Mouse (Mus musculus) neural tube, embryonic 15.5 days (tissue): ENCODE results near the gene Tldc2. TPM values are rescaled to one million over a fixed set of nuclear protein-coding genes. Genes with fewer than 3 reads are reported as not detected.

Source experiments
- ATAC-seq: fragments of 200-750 bp; cut with Nextera tagmentation; 2 replicates; pipeline ENCODE4 v1.8.0; 2017; ENCODE audit warnings: mild to moderate bottlenecking, moderate TSS enrichment, moderate library complexity; ENCODE audit not compliant: low FRiP score
- H3K27ac ChIP-seq: fragments of 300-500 bp; sonication (generic); replicated peaks from 2 replicates; pipeline ENCODE4 v1.5.1; 2015; ENCODE audit warnings: mild to moderate bottlenecking, inconsistent platforms
- H3K27me3 ChIP-seq: fragments of 300-500 bp; sonication (generic); replicated peaks from 2 replicates; pipeline ENCODE4 v1.6.1; 2015; ENCODE audit warnings: inconsistent platforms
- H3K36me3 ChIP-seq: fragments of 300-500 bp; sonication (generic); 2 replicates; pipeline ENCODE4 v1.6.1; 2015; ENCODE audit warnings: inconsistent platforms
- H3K4me1 ChIP-seq: fragments of 300-500 bp; sonication (generic); 2 replicates; pipeline ENCODE4 v1.6.1; 2015; ENCODE audit warnings: inconsistent platforms
- H3K4me2 ChIP-seq: fragments of 300-500 bp; sonication (generic); 2 replicates; pipeline ENCODE4 v1.6.1; 2015; ENCODE audit warnings: inconsistent platforms, mild to moderate bottlenecking, moderate library complexity
- H3K4me3 ChIP-seq: fragments of 300-500 bp; sonication (generic); replicated peaks from 2 replicates; pipeline ENCODE4 v1.5.1; 2015; ENCODE audit warnings: mild to moderate bottlenecking, inconsistent platforms
- H3K9ac ChIP-seq: fragments of 300-500 bp; sonication (generic); replicated peaks from 2 replicates; pipeline ENCODE4 v1.6.1; 2015; ENCODE audit warnings: mild to moderate bottlenecking, inconsistent platforms
- H3K9me3 ChIP-seq: fragments of 300-500 bp; sonication (generic); replicated peaks from 2 replicates; pipeline ENCODE4 v1.6.1; 2016; ENCODE audit warnings: inconsistent platforms
- WGBS: fragments of 180-500 bp; shearing (Covaris S2); methylation state at CpG from one replicate; pipeline ENCODE4 v1.1.7; 2015; ENCODE audit warnings: mixed read lengths; 5-methylcytosine and 5-hydroxymethylcytosine counted together
- polyA plus RNA-seq: library from polyadenylated mRNA; unstranded; fragments of >200 nt; fragmentation: Nextera tagmentation; extraction: Ambion mirVana; gene quantifications from 2 replicates; pipeline ENCODE4 v1.2.1, GENCODE M21; 2015

Gene Tldc2
- polyA plus RNA-seq, 1 experiment from 2014 or later = not detected

- peak overlapping the region; percentile 45; the same call in 1 of the 2 replicates for H3K27ac ChIP-seq
- H3K4me2 ChIP-seq = no peak overlapping the region
- no peaks in the 10 kb centered on the region for H3K27me3 ChIP-seq
- H3K9ac ChIP-seq = no peak overlapping the region
- no peaks in the 10 kb centered on the region for H3K9me3 ChIP-seq
- no peak overlapping the region for H3K4me3 ChIP-seq
- peaks cover 64% of the 10 kb centered on the region for H3K4me1 ChIP-seq
- no peak for ATAC-seq
- WGBS = 72% methylated on average over 4 of the region's 4 CpGs
- H3K36me3 ChIP-seq = peaks cover 17% of the 10 kb centered on the region
Observed at GRCm38 (mm10) chr2:157063241-157063700, 23.6 kb upstream of the Tldc2 start.

- no peaks in the 10 kb centered on the region for H3K9me3 ChIP-seq
- peaks cover 15% of the 10 kb centered on the region for H3K36me3 ChIP-seq
- H3K9ac ChIP-seq = no peak overlapping the region
- no peak for ATAC-seq
- H3K27me3 ChIP-seq = no peaks in the 10 kb centered on the region
- H3K27ac ChIP-seq = peak overlapping the region; percentile 6
- WGBS = 31% methylated on average over 7 of the region's 7 CpGs
- H3K4me2 ChIP-seq = no peak overlapping the region
- no peak overlapping the region for H3K4me3 ChIP-seq
- H3K4me1 ChIP-seq = peaks cover 63% of the 10 kb centered on the region
Observed at GRCm38 (mm10) chr2:157064136-157064535, 22.7 kb upstream of the Tldc2 start.

GRCm38 (mm10) chr2:157064978-157065878, 21.6 kb upstream of the Tldc2 start:
- H3K9ac ChIP-seq = no peak overlapping the region; the same call in 1 of the 2 replicates
- H3K4me3 ChIP-seq = no peak overlapping the region
- 74% methylated on average over 14 of the region's 14 CpGs for WGBS
- H3K36me3 ChIP-seq = peaks cover 5% of the 10 kb centered on the region; the same call in 1 of the 2 replicates
- H3K27me3 ChIP-seq = no peaks in the 10 kb centered on the region
- peaks cover 69% of the 10 kb centered on the region for H3K4me1 ChIP-seq
- ATAC-seq = no peak
- no peak overlapping the region for H3K4me2 ChIP-seq
- H3K27ac ChIP-seq = 0 out of 2 replicates have a peak overlapping the region, but pooled peaks have one; percentile 37
- H3K9me3 ChIP-seq = no peaks in the 10 kb centered on the region

GRCm38 (mm10) chr2:157065879-157066226, 21.0 kb upstream of the Tldc2 start:
- H3K9ac ChIP-seq = no peak overlapping the region; the same call in 1 of the 2 replicates
- ATAC-seq = no peak
- WGBS = 79% methylated on average over 7 of the region's 7 CpGs
- H3K4me1 ChIP-seq = peaks cover 75% of the 10 kb centered on the region
- H3K27me3 ChIP-seq = no peaks in the 10 kb centered on the region
- H3K27ac ChIP-seq = no peak overlapping the region
- 0 out of 2 replicates have a peak, but pooled peaks cover 4% of the 10 kb centered on the region for H3K36me3 ChIP-seq
- H3K4me2 ChIP-seq = no peak overlapping the region
- H3K4me3 ChIP-seq = no peak overlapping the region
- H3K9me3 ChIP-seq = no peaks in the 10 kb centered on the region

- H3K27me3 ChIP-seq = no peaks in the 10 kb centered on the region
- H3K4me2 ChIP-seq = no peak overlapping the region
- H3K36me3 ChIP-seq = 0 out of 2 replicates have a peak, but pooled peaks cover 4% of the 10 kb centered on the region
- peaks cover 85% of the 10 kb centered on the region for H3K4me1 ChIP-seq
- H3K9me3 ChIP-seq = no peaks in the 10 kb centered on the region
- ATAC-seq = no peak
- H3K27ac ChIP-seq = no peak overlapping the region
- no peak overlapping the region for H3K9ac ChIP-seq
- 69% methylated on average over 7 of the region's 7 CpGs for WGBS
- no peak overlapping the region for H3K4me3 ChIP-seq
Observed at GRCm38 (mm10) chr2:157066731-157067430, 20.0 kb upstream of the Tldc2 start.

- H3K4me3 ChIP-seq = no peak overlapping the region
- 59% methylated on average over 14 of the region's 14 CpGs for whole genome bisulfite sequencing
- H3K36me3 ChIP-seq = peaks cover 14% of the 10 kb centered on the region
- H3K4me1 ChIP-seq = peaks cover 93% of the 10 kb centered on the region
- ATAC-seq = no peak
- H3K4me2 ChIP-seq = peak overlapping the region; percentile 21; the same call in 1 of the 2 replicates
- 0 out of 2 replicates have a peak overlapping the region, but pooled peaks have one; percentile 10 for H3K9ac ChIP-seq
- H3K27ac ChIP-seq = peak overlapping the region; percentile 75
- H3K9me3 ChIP-seq = no peaks in the 10 kb centered on the region
- H3K27me3 ChIP-seq = no peaks in the 10 kb centered on the region
Observed at GRCm38 (mm10) chr2:157068701-157069354, 18.0 kb upstream of the Tldc2 start.

- H3K9ac ChIP-seq = no peak overlapping the region
- peak overlapping the region; percentile 75 for H3K27ac ChIP-seq
- 54% methylated on average over 3 of the region's 3 CpGs for WGBS
- H3K9me3 ChIP-seq = no peaks in the 10 kb centered on the region
- H3K4me2 ChIP-seq = peak overlapping the region; percentile 21; the same call in 1 of the 2 replicates
- H3K36me3 ChIP-seq = peaks cover 14% of the 10 kb centered on the region
- H3K4me3 ChIP-seq = no peak overlapping the region
- H3K27me3 ChIP-seq = no peaks in the 10 kb centered on the region
- ATAC-seq = no peak
- H3K4me1 ChIP-seq = peaks cover 93% of the 10 kb centered on the region
Observed at GRCm38 (mm10) chr2:157069355-157069735, 17.5 kb upstream of the Tldc2 start.

GRCm38 (mm10) chr2:157069755-157070315, 17.0 kb upstream of the Tldc2 start:
- no peaks in the 10 kb centered on the region for H3K9me3 ChIP-seq
- no peak overlapping the region for H3K4me3 ChIP-seq
- ATAC-seq = no peak
- WGBS = 39% methylated on average over 3 of the region's 3 CpGs
- no peak overlapping the region for H3K9ac ChIP-seq
- peaks cover 14% of the 10 kb centered on the region for H3K36me3 ChIP-seq
- H3K4me2 ChIP-seq = peak overlapping the region; percentile 21; the same call in 1 of the 2 replicates
- H3K4me1 ChIP-seq = peaks cover 93% of the 10 kb centered on the region
- peak overlapping the region; percentile 75 for H3K27ac ChIP-seq
- no peaks in the 10 kb centered on the region for H3K27me3 ChIP-seq

GRCm38 (mm10) chr2:157070365-157070764, 16.5 kb upstream of the Tldc2 start:
- peak overlapping the region; percentile 75 for H3K27ac ChIP-seq
- H3K4me3 ChIP-seq = no peak overlapping the region
- H3K4me1 ChIP-seq = peaks cover 93% of the 10 kb centered on the region
- H3K9ac ChIP-seq = peak overlapping the region; percentile 23; the same call in 1 of the 2 replicates
- 0 out of 2 replicates have a peak, but pooled peaks have one; percentile 33 for ATAC-seq
- H3K4me2 ChIP-seq = peak overlapping the region; percentile 17; the same call in 1 of the 2 replicates
- WGBS = 50% methylated on average over 9 of the region's 9 CpGs
- H3K36me3 ChIP-seq = peaks cover 14% of the 10 kb centered on the region
- H3K27me3 ChIP-seq = no peaks in the 10 kb centered on the region
- no peaks in the 10 kb centered on the region for H3K9me3 ChIP-seq

GRCm38 (mm10) chr2:157071556-157071955, 15.3 kb upstream of the Tldc2 start:
- Histone ChIP-seq H3K27me3 (no peaks in the 10 kb centered on the region), H3K36me3 (peaks cover 11% of the 10 kb centered on the region), H3K9ac (no peak overlapping the region; the same call in 1 of the 2 replicates), H3K27ac (peak overlapping the region; percentile 28), H3K9me3 (no peaks in the 10 kb centered on the region), H3K4me2 (peak overlapping the region; percentile 19; the same call in 1 of the 2 replicates), H3K4me1 (peaks cover 94% of the 10 kb centered on the region), H3K4me3 (no peak overlapping the region)
- ATAC-seq = no peak
- WGBS = 69% methylated on average over 2 of the region's 2 CpGs
